Mouse (Mus musculus) brown adipose tissue, adult 24 weeks (tissue): ENCODE data around the gene BC055324. TPM values are rescaled to one million over a fixed set of nuclear protein-coding genes. Genes with fewer than 3 reads are reported as not detected.

Experiments
- H3K27ac ChIP-seq: fragments of 200-500 bp; replicated peaks from 2 replicates; pipeline ENCODE4 v1.5.1; 2012; ENCODE audit warnings: low read depth, mild to moderate bottlenecking, low read length
- H3K4me1 ChIP-seq: fragments of 200-500 bp; 2 replicates; pipeline ENCODE4 v1.6.1; 2012; ENCODE audit warnings: low read length, mixed read lengths; ENCODE audit not compliant: control insufficient read depth, insufficient read depth, insufficient read length
- H3K4me3 ChIP-seq: fragments of 200-500 bp; 2 replicates; pipeline ENCODE4 v1.5.1; 2012; ENCODE audit warnings: low read depth, mild to moderate bottlenecking, low read length, moderate library complexity; ENCODE audit not compliant: insufficient read depth
- polyA plus RNA-seq: library from polyadenylated mRNA; stranded (reverse); fragments of >200 nt; gene quantifications from 2 replicates; pipeline ENCODE4 v1.2.4, GENCODE M21; 2012; ENCODE audit not compliant: missing spikeins, insufficient read depth, insufficient read length

Gene BC055324
- polyA plus RNA-seq, 1 experiment = not detected

GRCm38 (mm10) chr1:163994173-163994720, 349 bp downstream of the BC055324 start:
- Histone ChIP-seq H3K4me3 (peak overlapping the region; percentile 96), H3K27ac (no peak overlapping the region), H3K4me1 (no peaks in the 10 kb centered on the region)

GRCm38 (mm10) chr1:163992371-163992770, 2.2 kb downstream of the BC055324 start:
- Histone ChIP-seq H3K27ac (no peak overlapping the region), H3K4me3 (no peak overlapping the region), H3K4me1 (no peaks in the 10 kb centered on the region)

GRCm38 (mm10) chr1:163976515-163976914, 18.1 kb downstream of the BC055324 start:
- no peak overlapping the region for H3K27ac ChIP-seq
- H3K4me3 ChIP-seq = no peak overlapping the region
- H3K4me1 ChIP-seq = no peaks in the 10 kb centered on the region

- Histone ChIP-seq H3K4me3 (no peak overlapping the region), H3K4me1 (no peaks in the 10 kb centered on the region), H3K27ac (no peak overlapping the region)
These were observed 19.5 kb downstream of the BC055324 start for GRCm38 (mm10) chr1:163975088-163975487.

GRCm38 (mm10) chr1:163974471-163974870, 20.1 kb downstream of the BC055324 start:
- no peak overlapping the region for H3K27ac ChIP-seq
- H3K4me1 ChIP-seq = no peaks in the 10 kb centered on the region
- no peak overlapping the region for H3K4me3 ChIP-seq

GRCm38 (mm10) chr1:163964008-163964689, 30.4 kb downstream of the BC055324 start:
- Histone ChIP-seq H3K27ac (no peak overlapping the region), H3K4me3 (no peak overlapping the region), H3K4me1 (no peaks in the 10 kb centered on the region)

GRCm38 (mm10) chr1:163958036-163958435, 36.6 kb downstream of the BC055324 start:
- no peak overlapping the region for H3K27ac ChIP-seq
- H3K4me1 ChIP-seq = no peaks in the 10 kb centered on the region
- no peak overlapping the region for H3K4me3 ChIP-seq

- H3K4me1 ChIP-seq = no peaks in the 10 kb centered on the region
- H3K27ac ChIP-seq = no peak overlapping the region
- no peak overlapping the region for H3K4me3 ChIP-seq
These were observed 41.2 kb downstream of the BC055324 start for GRCm38 (mm10) chr1:163953396-163953795.

- no peak overlapping the region for H3K4me3 ChIP-seq
- H3K4me1 ChIP-seq = no peaks in the 10 kb centered on the region
- no peak overlapping the region for H3K27ac ChIP-seq
These were observed 52.5 kb downstream of the BC055324 start for GRCm38 (mm10) chr1:163942056-163942455.

GRCm38 (mm10) chr1:163934591-163934990, 60.0 kb downstream of the BC055324 start:
- Histone ChIP-seq H3K4me3 (no peak overlapping the region), H3K27ac (no peak overlapping the region), H3K4me1 (no peaks in the 10 kb centered on the region; the same call in none of the 2 replicates)

- H3K4me1 ChIP-seq = no peaks in the 10 kb centered on the region; the same call in none of the 2 replicates
- no peak overlapping the region for H3K27ac ChIP-seq
- no peak overlapping the region for H3K4me3 ChIP-seq
These were observed 62.8 kb downstream of the BC055324 start for GRCm38 (mm10) chr1:163931801-163932200.

- Histone ChIP-seq H3K4me1 (no peaks in the 10 kb centered on the region; the same call in none of the 2 replicates), H3K4me3 (peak overlapping the region; percentile 96), H3K27ac (no peak overlapping the region)
These were observed 64.2 kb downstream of the BC055324 start for GRCm38 (mm10) chr1:163930458-163930794.

GRCm38 (mm10) chr1:163929636-163930457, 64.7 kb downstream of the BC055324 start:
- no peaks in the 10 kb centered on the region; the same call in none of the 2 replicates for H3K4me1 ChIP-seq
- peak overlapping the region; percentile 76 for H3K27ac ChIP-seq
- H3K4me3 ChIP-seq = peak overlapping the region; percentile 96

GRCm38 (mm10) chr1:163928846-163929245, 65.8 kb downstream of the BC055324 start, which contains the start of gene Scyl3:
Gene Scyl3 (plus strand): TSS chr1:163929100.
- peak within 1 kb of the TSS; percentile 96 for H3K4me3 ChIP-seq
- H3K27ac ChIP-seq = peak within 1 kb of the TSS; percentile 76
- no peaks in the 10 kb centered on the region; the same call in none of the 2 replicates for H3K4me1 ChIP-seq

GRCm38 (mm10) chr1:163924093-163924492, 70.5 kb downstream of the BC055324 start:
- Histone ChIP-seq H3K27ac (no peak overlapping the region), H3K4me3 (no peak overlapping the region), H3K4me1 (no peaks in the 10 kb centered on the region; the same call in 1 of the 2 replicates)
